Mouse (Mus musculus) macrophage (primary cell): ENCODE results near the gene Olfr1357. TPM values are rescaled to one million over a fixed set of nuclear protein-coding genes. Genes with fewer than 3 reads are reported as not detected.

Experiments
- H3K27ac ChIP-seq: fragments of 350-480 bp; formaldehyde crosslinking; 2 replicates; pipeline ENCODE4 v1.9.0; 2021
- H3K36me3 ChIP-seq: fragments of 350-480 bp; formaldehyde crosslinking; 2 replicates; pipeline ENCODE4 v1.9.0; 2021; ENCODE audit errors: inconsistent target
- H3K4me3 ChIP-seq: fragments of 350-480 bp; formaldehyde crosslinking; 2 replicates; pipeline ENCODE4 v1.9.0; 2021; ENCODE audit errors: inconsistent target
- H3K79me2 ChIP-seq: fragments of 350-480 bp; formaldehyde crosslinking; 2 replicates; pipeline ENCODE4 v1.9.0; 2021; ENCODE audit errors: inconsistent target
- WGBS: methylation state at CpG from one replicate; pipeline ENCODE4 v1.1.7; 2026; ENCODE audit warnings: inconsistent platforms; ENCODE audit not compliant: missing documents; 5-methylcytosine and 5-hydroxymethylcytosine counted together
- polyA plus RNA-seq: library from polyadenylated mRNA; stranded (reverse); fragments of 250-400 nt; gene quantifications from 3 replicates; pipeline ENCODE4 v1.2.4, GENCODE M21; 2018; ENCODE audit warnings: inconsistent platforms

Gene Olfr1357
- polyA plus RNA-seq, 1 experiment from 2014 or later = not detected

DNA sequence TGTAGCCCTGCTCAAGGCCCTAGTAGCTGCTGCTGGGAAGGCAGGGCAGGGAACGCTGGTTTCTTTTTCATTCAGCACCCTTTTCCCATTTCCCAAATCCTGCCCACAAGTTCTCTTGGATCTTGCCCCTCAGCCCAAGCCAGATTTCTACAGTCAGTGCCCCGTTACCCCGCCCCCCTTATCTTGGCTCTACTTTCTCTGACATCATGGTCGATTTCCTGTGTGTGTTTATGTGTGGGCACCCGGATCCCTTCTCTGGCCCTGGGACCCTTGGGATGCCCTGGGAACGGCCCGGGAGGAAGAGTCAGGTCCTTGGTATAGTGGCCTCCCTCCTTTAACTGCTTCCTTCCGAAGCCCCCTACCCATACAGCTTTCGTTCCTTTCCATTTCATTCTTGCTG, 27.1 kb downstream of the Olfr1357 start:
- H3K36me3 ChIP-seq = no peaks in the 10 kb centered on the region
- WGBS = 26% methylated on average over 9 of the region's 9 CpGs
- no peaks in the 10 kb centered on the region for H3K79me2 ChIP-seq
- no peak overlapping the region for H3K4me3 ChIP-seq
- H3K27ac ChIP-seq = no peak overlapping the region

DNA sequence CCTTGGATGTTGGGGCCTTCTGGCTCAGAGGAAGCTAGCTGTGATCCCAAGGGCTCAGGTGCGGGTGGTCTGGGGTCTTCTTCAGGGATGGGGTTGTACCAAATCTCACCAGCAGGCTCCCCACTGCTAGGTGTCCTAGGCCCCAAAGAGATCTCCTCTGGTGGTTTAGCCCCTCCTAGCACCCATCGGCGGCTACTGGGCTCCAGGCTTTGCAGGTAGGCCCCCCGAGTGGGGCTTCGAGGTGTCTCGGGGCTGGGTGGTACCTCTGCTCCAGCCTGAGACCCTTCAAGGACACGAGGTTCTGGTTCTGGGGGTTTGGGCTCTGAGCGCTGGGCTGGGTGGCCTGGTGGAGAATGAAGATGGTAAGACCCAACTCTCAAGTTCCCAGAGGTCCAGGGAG, 28.0 kb downstream of the Olfr1357 start:
- 90% methylated on average over 8 of the region's 8 CpGs for WGBS
- no peaks in the 10 kb centered on the region for H3K36me3 ChIP-seq
- no peak overlapping the region for H3K27ac ChIP-seq
- H3K4me3 ChIP-seq = no peak overlapping the region
- H3K79me2 ChIP-seq = no peaks in the 10 kb centered on the region

- H3K79me2 ChIP-seq = no peaks in the 10 kb centered on the region
- H3K27ac ChIP-seq = no peak overlapping the region
- WGBS = 94% methylated on average over 16 of the region's 18 CpGs
- no peaks in the 10 kb centered on the region for H3K36me3 ChIP-seq
- H3K4me3 ChIP-seq = no peak overlapping the region
These were observed 28.6 kb downstream of the Olfr1357 start for GRCm38 (mm10) chr10:78589291-78589690.

GRCm38 (mm10) chr10:78586026-78586425, 31.8 kb downstream of the Olfr1357 start:
- WGBS = 88% methylated on average over 11 of the region's 13 CpGs
- Histone ChIP-seq H3K36me3 (peaks cover 26% of the 10 kb centered on the region; the same call in 1 of the 2 replicates), H3K4me3 (no peak overlapping the region), H3K27ac (no peak overlapping the region), H3K79me2 (no peaks in the 10 kb centered on the region)

GRCm38 (mm10) chr10:78585606-78586005, 32.3 kb downstream of the Olfr1357 start:
- H3K79me2 ChIP-seq = no peaks in the 10 kb centered on the region
- H3K36me3 ChIP-seq = peaks cover 30% of the 10 kb centered on the region; the same call in 1 of the 2 replicates
- H3K4me3 ChIP-seq = no peak overlapping the region
- no peak overlapping the region for H3K27ac ChIP-seq
- 95% methylated on average over 17 of the region's 22 CpGs for WGBS

DNA sequence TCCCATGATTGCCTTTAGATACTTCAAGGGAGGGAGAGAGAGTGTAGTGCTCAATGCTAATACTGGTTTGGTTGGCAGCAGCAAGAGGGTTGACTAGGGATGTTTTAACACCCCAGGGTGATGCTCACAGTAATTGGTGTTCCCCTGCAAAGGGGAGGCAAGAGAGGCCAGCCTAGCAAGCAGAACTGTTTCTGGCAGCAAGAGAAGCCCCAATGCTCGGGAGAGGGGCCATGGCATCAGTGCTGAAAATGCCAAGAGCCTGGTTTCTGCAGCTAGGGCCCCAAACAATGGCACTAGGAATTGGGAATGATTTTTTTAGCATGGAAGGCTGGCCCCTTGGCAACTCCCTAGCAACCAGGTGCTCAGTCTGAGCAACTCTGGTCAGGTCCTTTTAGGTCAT, 32.9 kb downstream of the Olfr1357 start:
- no peak overlapping the region for H3K4me3 ChIP-seq
- no peaks in the 10 kb centered on the region for H3K79me2 ChIP-seq
- 93% methylated on average over 1 of the region's 1 CpGs for WGBS
- peaks cover 34% of the 10 kb centered on the region for H3K36me3 ChIP-seq
- H3K27ac ChIP-seq = no peak overlapping the region

- H3K79me2 ChIP-seq = no peaks in the 10 kb centered on the region
- H3K4me3 ChIP-seq = no peak overlapping the region
- H3K36me3 ChIP-seq = peaks cover 44% of the 10 kb centered on the region
- H3K27ac ChIP-seq = no peak overlapping the region
- 97% methylated on average over 3 of the region's 3 CpGs for WGBS
These were observed 33.9 kb downstream of the Olfr1357 start for GRCm38 (mm10) chr10:78583939-78584338.

DNA sequence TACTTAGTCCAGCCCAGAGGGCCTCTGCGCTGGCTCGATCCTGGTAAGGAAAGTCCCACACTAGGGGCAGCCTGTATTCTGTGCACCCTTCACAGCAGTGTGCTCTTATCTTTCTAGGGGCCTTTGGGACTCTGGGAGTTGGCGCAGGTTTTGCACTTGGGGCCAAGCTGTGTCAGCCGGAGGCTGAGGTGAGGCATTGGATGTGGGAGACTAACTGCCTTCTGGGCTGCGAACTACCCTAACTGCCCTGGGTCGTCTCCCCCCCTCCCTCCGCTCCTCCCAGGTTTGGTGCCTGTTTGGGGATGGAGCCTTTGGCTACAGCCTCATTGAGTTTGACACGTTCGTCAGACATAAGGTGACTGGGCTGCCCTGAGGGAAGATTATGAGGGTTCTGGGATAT, 34.5 kb downstream of the Olfr1357 start:
- Histone ChIP-seq H3K79me2 (no peaks in the 10 kb centered on the region), H3K36me3 (peaks cover 50% of the 10 kb centered on the region), H3K4me3 (no peak overlapping the region), H3K27ac (no peak overlapping the region)
- 88% methylated on average over 9 of the region's 9 CpGs for WGBS

DNA sequence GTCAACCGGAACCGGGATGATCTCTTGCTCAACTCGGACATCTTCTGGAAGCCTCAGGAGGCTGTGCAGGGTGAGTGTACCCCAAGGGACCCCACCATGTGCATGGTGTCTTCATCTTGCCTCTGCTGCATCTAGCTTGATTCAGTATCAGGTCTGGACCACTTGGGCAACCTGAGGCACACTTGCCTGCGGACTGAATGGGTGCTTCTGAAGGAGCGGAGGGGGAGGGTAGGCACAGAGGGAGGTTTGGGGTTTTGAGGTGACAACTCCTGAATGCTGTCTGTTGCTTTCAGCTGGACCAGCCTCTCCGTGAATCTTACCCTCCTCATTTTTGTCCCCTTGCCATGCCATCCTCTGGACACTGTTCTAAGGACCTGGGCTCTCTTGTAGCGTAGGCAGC, 36.8 kb downstream of the Olfr1357 start:
- WGBS = 93% methylated on average over 7 of the region's 7 CpGs
- H3K4me3 ChIP-seq = no peak overlapping the region
- H3K27ac ChIP-seq = no peak overlapping the region
- H3K79me2 ChIP-seq = no peaks in the 10 kb centered on the region
- peaks cover 64% of the 10 kb centered on the region for H3K36me3 ChIP-seq

DNA sequence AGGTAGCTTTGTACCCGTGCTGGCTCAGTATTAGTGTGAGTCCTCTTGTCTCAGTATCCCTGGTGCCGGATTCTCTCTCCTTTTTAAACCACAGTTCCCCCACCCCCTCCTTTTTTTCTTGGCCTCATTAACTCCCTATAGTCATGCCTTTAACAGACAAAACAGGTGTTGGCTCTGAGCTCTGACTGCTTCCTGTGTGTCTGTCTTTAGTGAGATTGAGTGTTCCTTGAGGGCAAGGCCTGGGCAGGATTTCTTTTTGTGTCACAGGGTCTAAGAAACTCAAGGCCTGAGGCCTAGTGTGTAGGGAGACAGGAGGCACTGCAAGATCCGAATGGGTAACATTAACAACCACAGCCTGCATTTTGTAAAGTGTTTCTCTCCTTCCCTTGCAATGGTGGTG, 39.7 kb downstream of the Olfr1357 start:
- Histone ChIP-seq H3K27ac (no peak overlapping the region), H3K79me2 (no peaks in the 10 kb centered on the region), H3K36me3 (peaks cover 54% of the 10 kb centered on the region), H3K4me3 (no peak overlapping the region)
- 83% methylated on average over 3 of the region's 3 CpGs for WGBS

- no peaks in the 10 kb centered on the region for H3K79me2 ChIP-seq
- 95% methylated on average over 15 of the region's 16 CpGs for WGBS
- H3K27ac ChIP-seq = no peak overlapping the region
- peaks cover 43% of the 10 kb centered on the region for H3K36me3 ChIP-seq
- H3K4me3 ChIP-seq = no peak overlapping the region
These were observed 41.3 kb downstream of the Olfr1357 start for GRCm38 (mm10) chr10:78576435-78577184.

DNA sequence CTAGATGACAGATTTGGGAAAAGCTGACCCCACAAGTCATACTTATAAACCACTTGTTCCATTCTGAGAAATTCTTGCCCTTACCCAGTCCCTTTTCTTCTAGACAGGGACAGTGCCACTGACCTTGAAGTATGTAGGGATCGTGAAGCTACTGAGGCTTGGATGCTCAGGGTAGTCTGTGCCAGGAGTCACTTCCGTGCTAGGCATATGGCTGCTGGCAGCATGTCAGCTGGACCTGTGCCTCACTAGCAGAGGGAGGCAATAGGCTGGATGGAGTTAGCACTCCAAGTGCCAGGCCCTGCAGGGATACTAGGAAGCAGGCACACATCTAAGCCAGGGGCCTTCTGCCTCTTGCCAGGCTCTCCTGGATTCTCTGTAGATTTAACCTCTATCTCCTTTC, 42.2 kb downstream of the Olfr1357 start:
- Histone ChIP-seq H3K79me2 (no peaks in the 10 kb centered on the region), H3K27ac (no peak overlapping the region), H3K4me3 (peak overlapping the region; percentile 97), H3K36me3 (peaks cover 34% of the 10 kb centered on the region)
- 82% methylated on average over 2 of the region's 2 CpGs for WGBS

GRCm38 (mm10) chr10:78575105-78575632, 42.7 kb downstream of the Olfr1357 start:
- peaks cover 31% of the 10 kb centered on the region for H3K36me3 ChIP-seq
- 12% methylated on average over 13 of the region's 13 CpGs for WGBS
- peak overlapping the region; percentile 97 for H3K4me3 ChIP-seq
- H3K27ac ChIP-seq = peak overlapping the region; percentile 91
- no peaks in the 10 kb centered on the region for H3K79me2 ChIP-seq

GRCm38 (mm10) chr10:78574250-78575104, 43.4 kb downstream of the Olfr1357 start, which contains the start of gene Ilvbl:
Gene Ilvbl (plus strand): TSS chr10:78574346.
- under 1% methylated on average over 51 of the region's 51 CpGs for WGBS
- peak within 1 kb of the TSS; percentile 91 for H3K27ac ChIP-seq
- H3K36me3 ChIP-seq = peaks cover 25% of the 10 kb centered on the region
- H3K4me3 ChIP-seq = peak within 1 kb of the TSS; percentile 97
- H3K79me2 ChIP-seq = no peaks in the 10 kb centered on the region

DNA sequence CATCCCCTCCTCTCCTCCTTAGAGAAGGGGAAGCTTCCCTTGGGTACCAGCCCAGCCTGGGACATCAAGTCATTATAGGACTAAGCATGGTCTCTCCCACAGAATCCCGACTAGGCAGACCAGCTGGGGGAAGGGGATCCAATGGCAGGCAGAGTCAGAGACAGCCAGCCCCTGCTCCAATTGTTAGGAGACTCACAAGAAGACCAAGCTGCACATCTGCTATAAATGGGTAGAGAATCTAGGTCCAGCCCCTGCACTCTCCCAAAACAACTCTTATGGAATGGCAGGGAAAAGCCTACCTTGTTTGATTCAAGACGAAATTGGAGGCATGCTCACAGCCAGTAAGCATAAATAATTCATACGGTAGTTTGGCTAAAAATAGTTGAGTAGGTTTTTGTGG, 44.6 kb downstream of the Olfr1357 start:
- WGBS = 69% methylated on average over 3 of the region's 3 CpGs
- Histone ChIP-seq H3K27ac (no peak overlapping the region), H3K4me3 (no peak overlapping the region), H3K36me3 (peaks cover 12% of the 10 kb centered on the region), H3K79me2 (no peaks in the 10 kb centered on the region)
